Mouse (Mus musculus): ENCODE measurements at regions not wholly inside any gene's neighbourhood (a gene's known extent, or its start where the extent isn't known, plus 50 kb on each side); places are given as distances from the start of the nearest gene placed in this dataset.

DNA sequence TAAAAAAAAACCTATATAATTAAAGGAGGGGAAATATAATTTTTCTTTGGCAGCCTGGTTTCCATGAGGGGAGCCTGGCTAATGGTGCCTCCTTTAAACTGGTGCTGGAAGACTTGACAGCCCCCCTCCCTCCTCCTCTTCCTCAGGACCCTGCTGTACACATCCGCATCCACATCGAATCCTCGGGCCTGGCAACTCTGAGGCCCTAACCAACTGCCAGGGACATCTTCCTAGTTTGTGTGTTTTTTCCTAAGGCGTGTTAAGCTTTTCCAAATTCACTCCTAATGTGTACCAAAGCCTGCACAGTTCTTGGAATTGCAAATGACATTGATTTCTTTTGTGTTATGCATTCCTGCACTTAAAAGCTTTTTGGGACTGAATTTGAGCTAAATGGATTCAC is 236.4 kb upstream of the Ccdc122 start:
- DNase-seq, result no peak
- intact Hi-C loops (cut with DNase I), result loop anchor here (5.0 kb wide), 1 partner anchor 293 kb away; no protein-coding TSS in a partner anchor

DNA sequence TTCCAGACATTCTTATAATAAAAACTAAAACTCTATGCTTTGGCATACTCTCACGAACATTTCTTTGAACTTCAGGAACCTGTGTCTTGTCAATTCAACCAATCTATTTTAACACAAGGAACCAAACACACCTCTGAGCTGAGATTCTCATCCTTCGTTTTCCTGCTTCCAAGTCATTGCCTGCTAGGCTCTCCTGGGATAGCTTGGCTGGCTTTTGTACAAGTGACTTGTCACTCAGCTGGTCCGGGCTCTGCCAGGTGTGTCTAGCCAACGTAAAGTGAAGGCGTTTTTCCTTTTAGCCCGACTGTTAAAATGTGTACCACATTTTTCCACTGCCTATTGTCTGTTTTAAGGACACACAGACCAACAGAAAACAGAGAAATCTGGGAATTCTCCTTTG is 236.8 kb upstream of the Ccdc122 start:
- intact Hi-C loops (cut with DNase I), result loop anchor here (5.0 kb wide), 1 partner anchor 292 kb away; no protein-coding TSS in a partner anchor
- no peak for DNase-seq

DNA sequence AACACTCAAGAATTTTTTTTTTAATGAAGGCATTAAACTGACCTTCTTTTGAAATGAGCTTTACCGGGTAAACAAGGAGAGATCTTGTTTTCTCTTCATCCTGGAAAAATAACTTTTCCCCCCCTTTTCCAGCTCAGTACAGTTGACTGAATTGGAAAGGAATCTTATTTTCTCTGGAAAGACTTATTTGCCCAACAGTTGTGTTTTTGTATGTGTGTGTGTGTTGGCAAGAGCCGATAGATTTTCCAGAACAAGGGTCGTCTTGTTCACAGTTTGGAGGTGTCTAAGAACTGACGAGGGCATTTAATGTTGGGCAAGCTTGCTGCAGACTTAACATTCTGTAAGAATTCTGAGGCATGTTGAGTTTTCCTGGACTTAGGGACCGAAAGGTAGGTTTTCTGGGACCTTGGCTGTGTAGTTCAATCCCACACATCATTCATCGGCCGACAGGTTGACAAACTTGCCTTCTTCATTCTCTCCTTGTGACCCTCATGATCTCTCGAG is 237.6 kb upstream of the Ccdc122 start:
- intact Hi-C loops (cut with DNase I), result no loop called here
- no peak for DNase-seq

DNA sequence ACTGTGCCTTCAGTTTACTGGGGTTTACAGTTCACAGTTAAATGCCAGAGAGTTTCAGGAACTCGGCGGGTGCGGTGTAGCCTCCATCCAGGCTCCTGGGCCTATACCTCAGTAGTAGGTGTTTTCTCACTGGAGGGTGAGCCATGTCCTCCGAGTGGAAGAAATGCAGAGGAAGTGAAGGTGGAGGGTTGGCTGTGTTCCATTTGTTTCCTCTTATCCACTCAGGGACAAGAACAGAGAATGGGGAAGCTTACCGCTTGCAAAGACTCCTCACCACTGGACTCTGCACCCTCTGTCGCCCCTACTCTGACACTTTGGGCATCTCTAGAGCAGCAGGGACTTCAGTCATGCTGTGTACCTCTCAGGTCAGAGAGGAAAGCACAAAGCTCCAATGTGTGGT is 238.1 kb upstream of the Ccdc122 start:
- no peak for DNase-seq
- intact Hi-C loops (cut with DNase I), result no loop called here

DNA sequence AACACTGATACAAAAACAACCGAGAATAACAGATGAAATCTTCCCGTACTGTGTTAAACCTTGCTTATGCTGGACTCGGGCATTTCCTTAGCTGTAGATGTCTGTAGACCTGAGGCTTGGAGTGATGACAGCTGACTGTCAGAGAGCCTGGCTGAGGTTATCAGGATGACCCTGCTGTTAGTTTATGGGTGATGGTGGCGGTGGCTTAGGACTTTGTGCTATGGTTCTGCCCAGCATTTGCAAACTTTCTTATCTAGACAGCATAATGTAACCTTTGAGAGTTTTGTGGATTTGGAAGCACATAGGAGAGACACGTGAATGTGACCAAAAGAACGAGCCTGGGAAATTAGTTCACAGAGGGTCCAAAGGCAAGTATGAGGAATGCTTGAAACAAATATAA is 239.1 kb upstream of the Ccdc122 start:
- DNase-seq, result no peak
- intact Hi-C loops (cut with DNase I), result no loop called here

DNA sequence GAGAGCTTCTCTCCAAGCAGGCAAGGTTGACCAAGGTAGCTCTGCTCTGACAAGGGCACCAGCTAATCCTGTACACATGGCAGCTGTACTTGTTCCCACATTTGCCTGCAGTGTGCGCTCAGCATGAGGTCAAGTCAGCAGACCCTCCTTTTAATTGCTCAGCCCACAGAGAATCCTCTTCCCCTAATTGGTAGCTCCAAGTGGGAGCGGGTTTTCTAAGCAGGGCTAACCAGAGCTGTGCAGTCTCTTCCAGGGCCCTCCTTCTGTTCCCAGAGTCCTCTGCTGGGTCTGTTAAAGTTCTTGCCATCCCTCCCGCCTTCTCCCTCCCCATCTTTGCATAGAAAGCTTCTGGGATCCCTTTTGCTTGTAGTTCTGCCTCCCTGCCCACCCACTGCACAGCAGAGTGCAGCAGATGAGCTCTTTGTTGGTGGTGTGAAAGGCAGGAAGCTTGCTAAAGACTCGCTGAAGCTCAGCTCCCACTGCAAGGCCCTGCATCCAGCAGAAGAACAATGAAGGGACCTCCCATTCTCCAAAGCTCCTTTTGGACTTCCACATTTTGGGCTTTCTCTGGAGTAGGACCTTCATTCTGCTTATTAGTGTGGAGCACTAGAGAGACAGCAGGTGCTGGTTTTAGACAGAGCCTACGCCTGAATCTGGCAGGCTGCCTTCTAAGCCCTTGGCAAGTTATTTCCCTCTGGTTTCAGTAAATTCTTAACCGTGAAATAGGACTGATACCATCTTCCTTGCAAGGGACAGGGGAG is 235.3 kb upstream of the Serp2 start:
- intact Hi-C loops (cut with DNase I), result no loop called here
- DNase-seq, result no peak

DNA sequence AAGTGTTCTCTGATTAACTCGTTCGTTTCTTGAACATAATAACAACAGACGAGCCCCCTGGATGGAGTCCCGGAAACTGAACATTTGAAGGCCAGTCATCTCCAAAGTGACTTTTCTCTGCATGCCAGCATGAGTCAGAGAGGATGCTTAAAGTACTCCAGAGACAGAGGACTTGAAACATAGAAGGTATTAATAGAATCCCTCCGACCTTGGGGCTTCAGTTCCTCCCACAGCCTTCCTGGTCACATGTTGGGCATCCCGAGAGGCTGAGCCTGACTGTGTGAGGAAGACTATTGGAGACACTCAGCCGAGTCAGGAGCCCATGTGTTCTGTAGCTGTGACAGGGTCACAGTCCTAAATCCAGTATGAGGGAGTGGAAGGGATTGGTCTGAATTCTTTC is 232.7 kb upstream of the Serp2 start:
- no peak for DNase-seq
- intact Hi-C loops (cut with DNase I), result no loop called here

DNA sequence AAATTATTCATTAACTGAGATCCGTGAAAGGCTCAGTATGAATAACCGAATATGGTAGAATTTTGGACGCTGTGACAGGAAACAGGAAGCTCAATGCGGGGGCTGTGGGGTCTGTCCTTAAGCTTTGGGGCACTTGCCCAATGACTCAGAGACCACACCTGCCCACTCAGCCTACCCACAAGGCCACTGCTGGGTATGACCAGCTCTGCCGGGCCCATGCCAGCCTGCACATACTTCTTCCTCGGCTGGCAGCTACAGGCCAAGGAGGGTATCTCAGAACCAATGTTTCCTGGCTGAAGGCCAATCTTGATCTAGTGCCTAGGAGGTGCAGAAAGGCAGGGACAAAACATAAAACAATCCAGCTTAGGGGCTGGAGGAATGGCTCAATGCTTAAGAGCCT is 230.9 kb upstream of the Serp2 start:
- DNase-seq, result peak in 1 of 2 experiments; percentile 30
- intact Hi-C loops (cut with DNase I), result no loop called here

DNA sequence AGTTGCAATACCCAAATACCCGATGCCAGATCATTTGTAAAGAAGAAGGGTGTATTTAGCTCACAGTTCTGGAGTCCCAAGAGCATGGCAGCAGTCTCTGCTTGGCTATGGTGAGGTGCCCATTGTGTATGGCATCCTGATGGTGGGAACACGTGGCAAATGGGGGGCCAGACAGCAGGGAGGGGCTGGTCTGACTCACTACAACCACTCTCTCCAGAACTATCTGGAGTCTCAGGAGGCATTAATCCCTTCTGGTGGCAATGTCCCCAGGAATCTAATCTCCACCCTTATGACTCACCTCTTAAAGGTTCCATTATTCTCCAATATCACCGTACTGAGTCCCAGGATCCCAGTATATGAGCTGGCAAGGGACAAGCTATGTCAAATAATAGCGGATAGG is 229.5 kb upstream of the Serp2 start:
- intact Hi-C loops (cut with DNase I), result no loop called here
- no peak for DNase-seq

DNA sequence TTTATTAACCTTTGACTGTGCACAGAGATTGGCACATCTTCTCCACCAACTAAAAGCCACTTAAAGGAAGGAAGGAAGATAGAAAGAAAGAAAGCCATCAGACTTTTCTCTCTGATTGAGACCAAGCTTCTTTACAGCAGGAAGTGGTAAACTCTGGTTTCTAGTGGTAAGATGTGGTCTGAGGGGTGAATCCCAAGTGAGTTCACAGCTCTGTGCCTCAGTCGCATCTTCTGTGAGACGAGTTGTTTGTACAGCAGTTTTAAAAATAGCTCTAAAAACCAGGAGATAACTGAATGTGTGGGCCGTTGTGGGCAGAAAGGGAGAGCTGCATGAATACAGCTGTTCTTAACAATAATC is 224.8 kb upstream of the Serp2 start:
- no peak for DNase-seq
- intact Hi-C loops (cut with DNase I), result no loop called here

DNA sequence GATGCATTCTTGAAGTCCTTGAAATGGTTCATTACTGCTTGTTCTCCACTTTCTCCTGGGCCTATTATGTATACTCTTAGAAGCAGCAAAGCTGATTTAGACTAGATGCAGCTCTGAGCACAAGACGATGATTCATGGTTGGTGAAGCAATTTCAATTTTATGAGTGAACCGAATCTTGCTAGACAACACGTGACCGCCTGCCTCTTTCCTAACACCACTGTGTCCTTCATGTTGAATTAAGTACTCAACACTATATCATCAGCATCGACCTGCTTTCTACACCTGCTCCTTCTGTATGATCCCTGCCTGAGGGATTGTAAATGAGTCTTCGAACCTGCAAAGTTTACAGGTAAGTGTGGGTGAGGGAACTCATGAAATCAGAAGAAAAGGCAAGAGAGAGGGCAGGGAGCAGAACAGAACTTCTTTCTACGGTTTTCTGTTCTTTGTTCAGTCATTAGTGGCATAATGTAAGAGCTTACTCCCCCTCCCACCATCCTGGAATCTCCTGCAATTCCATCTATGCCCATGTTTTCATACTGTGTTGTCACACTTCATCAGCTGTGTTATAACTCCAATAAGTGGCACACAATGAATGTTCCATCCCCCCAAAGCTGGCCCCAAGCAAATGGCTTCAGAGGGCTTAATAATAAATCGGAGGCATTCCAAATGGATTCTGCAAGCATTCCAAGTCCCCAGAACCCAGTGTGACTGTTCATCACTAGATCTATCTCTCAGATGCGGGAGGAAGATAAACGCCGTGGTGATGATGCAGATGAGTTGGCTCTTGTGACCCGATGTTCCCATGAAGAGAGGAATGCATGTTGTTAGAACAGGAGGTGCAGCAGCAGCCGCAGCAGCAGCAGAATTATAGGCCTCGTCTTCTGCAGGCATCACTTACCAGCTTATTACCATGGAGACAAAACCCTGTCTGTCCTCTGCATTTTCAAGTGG is 224.2 kb upstream of the Serp2 start:
- intact Hi-C loops (cut with DNase I), result no loop called here

DNA sequence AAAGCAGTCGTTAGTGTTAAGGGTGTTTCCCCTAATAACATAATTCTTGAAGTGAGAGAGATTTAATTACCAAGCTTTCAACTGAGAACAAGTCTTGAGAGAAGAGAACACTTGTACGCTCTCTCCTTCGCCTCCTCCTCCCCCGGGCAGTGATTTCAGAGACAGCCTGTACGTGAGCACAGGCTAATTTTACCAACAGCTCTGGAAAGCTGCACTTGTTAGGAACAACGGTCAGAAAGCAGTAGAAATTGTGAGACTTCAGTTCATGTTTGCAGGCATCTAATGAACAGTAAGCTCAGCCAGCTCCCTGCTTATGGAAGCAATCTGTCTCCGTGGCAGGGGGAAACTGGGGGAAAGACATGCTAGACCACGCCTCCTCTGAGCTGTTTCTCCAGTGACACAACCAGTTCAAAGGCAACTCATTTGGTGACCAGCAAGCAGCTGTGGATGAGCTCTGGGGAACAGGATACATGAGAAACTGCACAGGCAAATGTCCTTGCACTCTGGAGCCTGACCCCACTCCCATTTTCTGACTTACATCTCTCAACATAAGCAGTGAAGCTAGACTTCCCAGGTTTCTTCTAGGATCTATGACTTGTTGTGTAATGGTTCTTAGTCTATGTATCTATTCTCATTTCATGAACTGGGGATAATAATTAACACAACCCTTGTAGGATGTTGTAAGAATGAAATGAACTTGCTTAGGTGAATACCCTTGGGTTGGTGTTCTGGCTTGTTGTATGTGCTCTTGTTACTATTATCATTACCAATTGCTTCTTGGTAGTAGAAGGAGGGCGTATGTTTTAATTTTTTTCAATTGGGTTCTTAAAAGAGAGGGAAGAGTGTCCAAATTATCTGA is 222.1 kb upstream of the Serp2 start:
- peak in 1 of 2 experiments; percentile 28 for DNase-seq
- intact Hi-C loops (cut with DNase I), result no loop called here

More for the DNA sequence above, 224.2 kb upstream of the Serp2 start:
- DNase-seq, result no peak

DNA sequence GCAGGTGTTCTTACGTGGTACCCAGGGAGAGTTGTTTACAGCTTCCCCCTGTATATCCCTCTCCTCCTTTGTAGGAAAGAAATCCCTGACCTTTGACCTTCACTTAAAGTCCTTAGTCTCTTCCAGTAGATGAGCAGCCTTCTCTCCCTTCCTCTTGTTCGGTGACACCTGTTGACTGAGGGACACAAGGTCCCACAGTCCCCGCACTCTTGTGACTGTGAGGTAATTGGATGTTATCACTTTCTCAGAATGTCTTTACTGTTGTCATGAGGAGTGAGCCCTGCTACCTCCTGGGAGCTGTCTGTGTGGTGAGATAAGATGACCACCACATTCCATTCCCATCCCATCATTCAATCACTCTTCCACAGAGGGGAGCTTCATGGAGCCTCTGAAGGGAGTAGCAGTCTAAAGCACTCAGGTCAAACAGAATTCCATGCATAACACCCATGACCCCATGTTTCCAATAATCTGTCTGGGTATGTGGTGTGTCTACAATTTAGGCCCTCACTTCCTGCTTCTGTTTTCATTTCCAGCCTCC is 218.8 kb upstream of the Serp2 start:
- intact Hi-C loops (cut with DNase I), result no loop called here
- DNase-seq, result no peak

DNA sequence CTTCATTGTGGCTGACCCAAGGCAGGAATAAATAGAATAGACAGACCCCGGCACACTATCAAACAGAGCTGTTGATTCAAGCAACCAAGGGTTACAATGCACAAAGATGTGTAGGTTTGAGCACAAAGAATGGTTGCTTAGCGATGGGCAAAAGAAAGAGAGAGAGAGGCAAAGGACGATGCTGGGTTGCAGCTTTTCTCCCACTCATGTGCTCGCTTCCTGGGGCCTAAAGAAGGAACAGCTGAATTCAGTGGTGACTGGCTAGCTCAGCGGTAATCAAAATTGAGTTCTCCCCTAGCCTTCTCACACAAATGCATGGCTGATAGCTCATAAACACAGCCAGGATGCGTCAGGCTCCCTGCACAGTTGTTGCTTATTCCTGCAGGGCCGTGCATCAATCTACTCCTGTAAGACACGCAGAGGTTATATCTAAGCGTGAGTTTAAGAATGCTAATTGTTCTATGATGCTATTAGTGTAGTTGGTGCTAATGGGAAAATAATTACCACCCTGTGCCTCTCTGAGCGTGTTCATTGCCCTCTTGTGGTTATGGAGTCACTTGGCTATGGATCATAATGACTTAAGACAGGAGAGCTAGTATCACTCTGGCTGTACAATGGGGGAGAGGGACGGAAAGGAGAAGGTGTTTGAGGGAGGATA is 216.2 kb upstream of the Serp2 start:
- no peak for DNase-seq
- intact Hi-C loops (cut with DNase I), result loop anchor here (5.0 kb wide), 1 partner anchor 104 kb away; no protein-coding TSS in a partner anchor

DNA sequence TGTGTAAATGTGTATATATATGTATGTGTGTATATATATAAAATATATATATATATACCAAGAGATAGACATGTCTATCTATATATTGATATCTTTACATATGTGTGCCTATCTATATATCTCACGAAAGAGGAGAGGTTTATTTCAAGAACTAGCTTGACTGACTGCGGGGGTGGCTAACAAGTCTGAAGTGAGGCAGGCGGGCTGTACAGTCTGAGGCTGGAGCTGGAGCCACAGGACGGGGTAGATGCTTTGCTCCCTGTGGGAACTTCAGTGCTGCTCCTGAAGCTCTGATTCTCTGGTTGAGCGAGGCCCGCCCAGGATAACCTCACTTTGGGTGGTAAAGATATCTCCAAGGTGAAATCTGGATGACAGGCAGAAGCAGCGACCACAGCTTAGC is 213.4 kb upstream of the Serp2 start:
- intact Hi-C loops (cut with DNase I), result loop anchor here (5.0 kb wide), 1 partner anchor 107 kb away; no protein-coding TSS in a partner anchor
- no peak for DNase-seq

DNA sequence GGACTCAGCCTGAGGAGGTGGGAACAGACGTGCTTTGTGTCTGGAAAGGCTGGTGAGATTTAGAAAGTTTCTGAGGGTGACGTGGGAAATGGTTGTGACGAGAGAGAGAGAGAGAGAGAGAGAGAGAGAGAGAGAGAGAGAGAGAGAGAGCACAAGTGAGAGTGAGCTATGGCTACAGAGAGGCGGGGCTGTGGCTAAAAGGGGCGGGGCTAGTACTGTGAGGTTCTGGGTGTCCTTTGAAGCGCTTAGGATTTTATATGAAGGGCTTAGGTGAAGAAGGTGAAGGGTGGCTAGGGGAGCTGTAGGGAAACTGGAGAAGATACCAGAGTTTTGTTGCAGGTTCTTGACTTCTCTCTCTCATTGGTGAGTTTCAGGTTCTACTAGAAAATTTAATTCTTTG is 210.6 kb upstream of the Serp2 start:
- intact Hi-C loops (cut with DNase I), result no loop called here
- no peak for DNase-seq

DNA sequence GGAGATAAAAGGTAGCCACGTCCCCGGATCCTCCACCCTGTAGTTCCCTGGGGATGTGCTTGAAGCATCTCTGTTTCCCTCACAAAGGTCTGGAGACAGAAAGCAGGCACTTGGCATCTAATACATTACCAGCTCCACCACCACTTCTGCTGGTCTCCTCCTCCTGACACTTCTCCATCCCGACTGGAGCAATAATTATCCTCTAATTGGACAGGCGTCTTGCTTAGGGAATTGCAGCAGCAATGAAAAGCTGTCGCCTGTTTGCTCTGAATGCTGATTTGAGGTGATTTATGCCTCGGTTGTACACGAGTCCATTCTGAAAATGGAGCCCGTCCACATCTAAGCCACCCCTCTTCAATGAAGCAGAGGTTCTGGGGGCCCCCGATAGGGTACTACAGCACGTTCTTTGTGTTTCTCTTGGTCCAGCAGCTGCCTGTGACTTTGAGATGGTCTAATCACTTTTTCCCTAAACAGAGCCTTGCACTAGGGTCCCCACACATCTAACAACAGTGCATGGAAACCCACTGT is 209.6 kb upstream of the Serp2 start:
- no peak for DNase-seq
- intact Hi-C loops (cut with DNase I), result no loop called here

DNA sequence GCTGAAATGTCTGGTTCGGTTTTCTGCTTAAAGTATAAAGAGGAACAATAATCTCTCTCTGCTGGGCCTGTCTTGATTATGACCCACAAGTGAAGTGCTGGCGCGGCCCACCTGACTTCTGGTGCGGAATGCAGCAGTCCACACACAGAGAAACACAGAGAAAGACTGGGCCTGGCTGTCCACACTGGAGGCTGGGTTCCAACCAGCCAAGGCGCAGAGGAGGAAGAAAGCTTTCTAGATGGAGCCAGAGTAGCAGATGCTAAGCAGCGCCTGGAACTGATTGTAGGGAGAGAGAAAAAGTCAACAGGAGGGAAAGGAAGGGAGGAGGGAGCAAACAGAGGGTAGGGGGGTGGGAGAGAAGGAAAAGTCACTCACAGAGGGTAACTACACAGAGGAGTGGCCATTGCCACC is 208.4 kb upstream of the Serp2 start:
- peak; percentile 36 for DNase-seq
- intact Hi-C loops (cut with DNase I), result no loop called here

DNA sequence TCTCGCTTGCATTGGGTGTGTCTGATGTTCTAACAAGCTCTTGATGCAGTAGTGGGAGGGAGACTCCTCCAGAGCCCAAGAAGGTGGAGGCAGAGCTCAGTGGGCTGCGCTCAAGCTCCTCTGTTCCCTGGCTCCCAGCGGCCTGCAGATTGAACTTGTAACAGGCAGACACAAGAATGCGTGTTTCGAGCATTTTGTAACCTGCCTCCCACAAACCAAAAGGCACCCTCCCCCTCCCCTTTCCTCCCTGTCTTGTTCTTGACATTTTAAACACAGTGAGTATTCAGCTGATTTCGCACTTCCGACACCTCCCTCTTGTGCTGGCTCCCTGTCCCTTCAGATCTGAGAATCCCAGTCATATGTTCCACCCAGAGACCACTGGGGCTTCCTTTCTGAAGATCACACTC is 207.7 kb upstream of the Serp2 start:
- intact Hi-C loops (cut with DNase I), result no loop called here
- DNase-seq, result peak; percentile 33 to 51

All from heart, postnatal 14 days (tissue).